Mouse (Mus musculus): ENCODE results near the gene Akap7. TPM values are rescaled to one million over a fixed set of nuclear protein-coding genes. Genes with fewer than 3 reads are reported as not detected.

Akap7 gene
- polyA plus RNA-seq, 1 experiment from 2014 or later: 45.6 TPM

GRCm38 (mm10) chr10:25232700-25233099 is 75.0 kb downstream of the Akap7 start:
- 35% methylated on average over 3 of the region's 3 CpGs for WGBS
- no peaks in the 10 kb centered on the region for H3K36me3 ChIP-seq

DNA sequence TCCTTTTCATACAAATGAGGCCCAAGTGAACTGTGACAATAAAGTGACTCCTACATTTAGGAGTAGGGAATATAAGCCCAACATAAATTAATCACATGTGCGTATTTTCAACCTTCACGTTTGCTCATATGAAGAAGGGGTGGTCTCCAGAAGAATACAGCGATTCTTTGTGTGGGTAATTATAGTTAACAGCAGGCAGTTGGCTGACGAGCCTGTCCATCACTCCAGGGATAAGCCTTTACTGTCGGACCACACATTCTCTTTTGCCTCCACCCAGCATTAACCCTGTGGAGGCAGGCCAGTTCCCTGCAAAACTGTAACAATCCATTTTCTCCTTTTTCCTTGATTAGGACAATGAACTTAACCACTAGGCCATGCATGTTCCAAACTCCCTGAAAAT is 76.3 kb downstream of the Akap7 start:
- Histone ChIP-seq H3K9ac (no peak overlapping the region), H3K36me3 (no peaks in the 10 kb centered on the region), H3K4me1 (replicated peaks) (no peaks in the 10 kb centered on the region), H3K4me2 (replicated peaks) (no peak overlapping the region), H3K27me3 (replicated peaks) (no peaks in the 10 kb centered on the region), H3K9me3 (no peaks in the 10 kb centered on the region), H3K4me3 (replicated peaks) (no peak overlapping the region), H3K27ac (no peak overlapping the region)
- WGBS: 53% methylated on average over 5 of the region's 5 CpGs
- ATAC-seq: no peak

More at GRCm38 (mm10) chr10:25232700-25233099, 75.0 kb downstream of the Akap7 start:
- H3K4me2 ChIP-seq (replicated peaks): no peak overlapping the region
- no peaks in the 10 kb centered on the region for H3K27me3 ChIP-seq (replicated peaks)
- ATAC-seq: no peak
- no peaks in the 10 kb centered on the region for H3K9me3 ChIP-seq
- H3K27ac ChIP-seq: no peak overlapping the region
- no peak overlapping the region for H3K9ac ChIP-seq
- no peak overlapping the region for H3K4me3 ChIP-seq (replicated peaks)
- no peaks in the 10 kb centered on the region for H3K4me1 ChIP-seq (replicated peaks)

DNA sequence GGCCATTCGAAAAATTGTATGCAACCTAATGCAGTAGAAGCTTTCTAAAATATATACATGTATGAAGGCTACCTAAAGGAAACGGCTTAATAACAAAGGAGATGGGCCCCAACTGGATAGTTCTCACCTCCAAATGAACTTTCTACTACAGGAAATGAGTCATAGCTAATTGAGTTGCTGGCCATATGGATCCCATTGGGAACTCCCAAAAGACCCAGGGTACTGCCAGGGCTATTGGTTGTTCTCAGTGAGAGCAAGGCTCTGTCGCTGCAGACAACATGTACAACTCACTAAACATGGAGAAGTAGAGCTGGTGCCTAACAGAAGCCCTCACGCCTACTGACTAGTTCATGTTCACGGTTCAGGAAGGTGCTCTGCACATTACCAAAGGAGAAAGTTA is 83.3 kb downstream of the Akap7 start:
- H3K9ac ChIP-seq: no peak overlapping the region
- H3K4me2 ChIP-seq (replicated peaks): no peak overlapping the region
- H3K36me3 ChIP-seq: no peaks in the 10 kb centered on the region
- H3K9me3 ChIP-seq: no peaks in the 10 kb centered on the region
- H3K27me3 ChIP-seq (replicated peaks): no peaks in the 10 kb centered on the region
- H3K27ac ChIP-seq: no peak overlapping the region
- peak; percentile 12; the same call in 1 of the 2 replicates for ATAC-seq
- H3K4me3 ChIP-seq (replicated peaks): no peak overlapping the region
- H3K4me1 ChIP-seq (replicated peaks): 0 out of 2 replicates have a peak, but pooled peaks cover 3% of the 10 kb centered on the region
- WGBS: 80% methylated on average over 5 of the region's 5 CpGs

DNA sequence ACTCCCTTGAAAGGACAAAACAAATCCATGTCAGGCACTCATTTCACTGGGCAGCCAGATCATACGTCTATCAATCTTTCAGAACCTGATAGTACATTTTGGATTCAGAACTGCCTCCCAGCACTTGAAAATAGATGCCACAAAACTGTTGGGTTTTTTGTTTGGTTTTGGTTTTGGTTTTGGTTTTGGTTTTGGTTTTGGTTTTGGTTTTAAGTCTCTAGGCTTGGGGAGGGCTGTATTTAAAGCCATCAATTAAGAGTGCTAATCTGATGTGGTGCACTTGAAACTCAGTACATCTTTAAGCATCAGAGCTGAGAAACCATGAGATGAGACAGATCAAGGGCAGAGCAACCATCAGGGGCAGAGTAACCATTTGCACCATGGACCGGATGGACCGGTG is 86.9 kb downstream of the Akap7 start:
- Histone ChIP-seq H3K9ac (no peak overlapping the region), H3K4me3 (replicated peaks) (no peak overlapping the region), H3K4me1 (replicated peaks) (0 out of 2 replicates have a peak, but pooled peaks cover 3% of the 10 kb centered on the region), H3K4me2 (replicated peaks) (no peak overlapping the region), H3K27ac (no peak overlapping the region), H3K36me3 (no peaks in the 10 kb centered on the region), H3K9me3 (no peaks in the 10 kb centered on the region), H3K27me3 (replicated peaks) (no peaks in the 10 kb centered on the region)
- no peak for ATAC-seq
- WGBS: 93% methylated on average over 3 of the region's 3 CpGs

GRCm38 (mm10) chr10:25219901-25220495 is 87.7 kb downstream of the Akap7 start:
- 0 out of 2 replicates have a peak, but pooled peaks cover 3% of the 10 kb centered on the region for H3K4me1 ChIP-seq (replicated peaks)
- H3K9me3 ChIP-seq: no peaks in the 10 kb centered on the region
- WGBS: 84% methylated on average over 15 of the region's 15 CpGs
- H3K9ac ChIP-seq: no peak overlapping the region
- H3K36me3 ChIP-seq: no peaks in the 10 kb centered on the region
- H3K27me3 ChIP-seq (replicated peaks): no peaks in the 10 kb centered on the region
- H3K4me3 ChIP-seq (replicated peaks): no peak overlapping the region
- no peak overlapping the region for H3K4me2 ChIP-seq (replicated peaks)
- no peak for ATAC-seq
- H3K27ac ChIP-seq: no peak overlapping the region

GRCm38 (mm10) chr10:25219220-25219628 is 88.4 kb downstream of the Akap7 start:
- Histone ChIP-seq H3K9ac (no peak overlapping the region), H3K36me3 (no peaks in the 10 kb centered on the region), H3K4me3 (replicated peaks) (no peak overlapping the region), H3K27me3 (replicated peaks) (no peaks in the 10 kb centered on the region), H3K4me1 (replicated peaks) (no peaks in the 10 kb centered on the region), H3K9me3 (no peaks in the 10 kb centered on the region), H3K4me2 (replicated peaks) (no peak overlapping the region), H3K27ac (no peak overlapping the region)
- ATAC-seq: peak; percentile 70; the same call in 1 of the 2 replicates
- 24% methylated on average over 7 of the region's 7 CpGs for WGBS

- H3K9ac ChIP-seq: no peak overlapping the region
- H3K4me1 ChIP-seq (replicated peaks): no peaks in the 10 kb centered on the region
- H3K36me3 ChIP-seq: no peaks in the 10 kb centered on the region
- WGBS: 73% methylated on average over 7 of the region's 7 CpGs
- no peak overlapping the region for H3K4me2 ChIP-seq (replicated peaks)
- no peak for ATAC-seq
- H3K27ac ChIP-seq: no peak overlapping the region
- H3K4me3 ChIP-seq (replicated peaks): no peak overlapping the region
- no peaks in the 10 kb centered on the region for H3K9me3 ChIP-seq
- no peaks in the 10 kb centered on the region for H3K27me3 ChIP-seq (replicated peaks)
These were observed 88.9 kb downstream of the Akap7 start for GRCm38 (mm10) chr10:25218746-25219145.

DNA sequence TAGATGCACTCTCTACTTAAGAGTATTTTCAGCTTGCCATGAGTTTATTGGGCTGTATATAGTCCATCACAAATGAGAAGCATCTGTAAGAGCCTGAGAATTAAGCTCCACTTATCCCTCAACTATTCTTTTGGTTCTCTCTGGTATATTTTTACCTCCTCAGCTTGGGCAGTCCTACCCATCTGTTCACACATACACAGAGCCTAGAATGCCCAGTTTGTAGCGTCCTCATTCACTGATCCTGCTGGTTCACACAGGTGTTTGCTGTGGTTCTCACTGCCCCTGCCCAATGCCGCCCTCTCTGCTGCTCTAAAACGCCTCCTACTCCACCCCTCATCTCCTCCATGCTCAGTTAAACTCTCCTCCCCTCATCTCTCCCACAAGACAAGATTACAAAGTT is 91.7 kb downstream of the Akap7 start:
- H3K4me3 ChIP-seq (replicated peaks): no peak overlapping the region
- H3K27me3 ChIP-seq (replicated peaks): no peaks in the 10 kb centered on the region
- no peaks in the 10 kb centered on the region for H3K36me3 ChIP-seq
- H3K27ac ChIP-seq: no peak overlapping the region
- H3K4me2 ChIP-seq (replicated peaks): no peak overlapping the region
- H3K4me1 ChIP-seq (replicated peaks): no peaks in the 10 kb centered on the region
- no peak for ATAC-seq
- H3K9ac ChIP-seq: no peak overlapping the region
- 85% methylated on average over 3 of the region's 3 CpGs for WGBS
- no peaks in the 10 kb centered on the region for H3K9me3 ChIP-seq

- no peak overlapping the region for H3K4me2 ChIP-seq (replicated peaks)
- no peaks in the 10 kb centered on the region for H3K27me3 ChIP-seq (replicated peaks)
- ATAC-seq: no peak
- H3K36me3 ChIP-seq: no peaks in the 10 kb centered on the region
- H3K27ac ChIP-seq: no peak overlapping the region
- 64% methylated on average over 4 of the region's 4 CpGs for whole genome bisulfite sequencing
- H3K4me1 ChIP-seq (replicated peaks): no peaks in the 10 kb centered on the region
- H3K9me3 ChIP-seq: no peaks in the 10 kb centered on the region
- H3K4me3 ChIP-seq (replicated peaks): no peak overlapping the region
- H3K9ac ChIP-seq: no peak overlapping the region
These were observed 94.0 kb downstream of the Akap7 start for GRCm38 (mm10) chr10:25213716-25214115.

GRCm38 (mm10) chr10:25208619-25209018 is 99.1 kb downstream of the Akap7 start:
- Histone ChIP-seq H3K9ac (no peak overlapping the region), H3K9me3 (no peaks in the 10 kb centered on the region), H3K4me1 (replicated peaks) (no peaks in the 10 kb centered on the region), H3K4me3 (replicated peaks) (no peak overlapping the region), H3K36me3 (no peaks in the 10 kb centered on the region), H3K4me2 (replicated peaks) (no peak overlapping the region), H3K27ac (no peak overlapping the region), H3K27me3 (replicated peaks) (no peaks in the 10 kb centered on the region)
- 65% methylated on average over 7 of the region's 7 CpGs for WGBS
- ATAC-seq: no peak

GRCm38 (mm10) chr10:25207866-25208265 is 99.8 kb downstream of the Akap7 start:
- H3K27ac ChIP-seq: no peak overlapping the region
- no peak overlapping the region for H3K4me2 ChIP-seq (replicated peaks)
- no peaks in the 10 kb centered on the region for H3K36me3 ChIP-seq
- H3K4me3 ChIP-seq (replicated peaks): no peak overlapping the region
- H3K27me3 ChIP-seq (replicated peaks): no peaks in the 10 kb centered on the region
- H3K4me1 ChIP-seq (replicated peaks): no peaks in the 10 kb centered on the region
- H3K9ac ChIP-seq: no peak overlapping the region
- WGBS: 53% methylated on average over 6 of the region's 6 CpGs
- ATAC-seq: peak; percentile 51; the same call in 1 of the 2 replicates
- no peaks in the 10 kb centered on the region for H3K9me3 ChIP-seq

DNA sequence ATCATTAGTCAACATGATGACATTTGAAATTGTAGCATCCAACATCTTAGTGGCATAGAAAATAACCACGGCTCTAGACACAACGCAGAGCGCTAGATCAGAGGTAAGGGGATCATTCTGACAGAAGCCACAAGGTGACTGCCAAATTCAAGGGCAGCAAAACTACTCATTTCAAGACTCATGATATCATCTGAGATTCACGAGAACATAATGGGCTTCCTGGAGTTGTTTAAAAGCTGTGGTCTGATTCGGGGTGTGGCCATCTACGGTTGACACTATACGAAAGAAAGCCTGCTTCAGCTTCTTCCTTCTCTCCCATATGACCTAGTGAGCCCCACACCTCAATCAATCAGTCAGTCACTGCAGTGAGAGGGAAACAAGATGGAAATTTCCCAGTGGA is 107.0 kb downstream of the Akap7 start:
- H3K4me1 ChIP-seq (replicated peaks): peaks cover 7% of the 10 kb centered on the region; the same call in 1 of the 2 replicates
- no peak overlapping the region for H3K27ac ChIP-seq
- no peaks in the 10 kb centered on the region for H3K27me3 ChIP-seq (replicated peaks)
- H3K4me3 ChIP-seq (replicated peaks): peak overlapping the region; percentile 51; the same call in 1 of the 2 replicates
- 65% methylated on average over 7 of the region's 7 CpGs for WGBS
- ATAC-seq: no peak
- H3K9me3 ChIP-seq: no peaks in the 10 kb centered on the region
- no peak overlapping the region for H3K9ac ChIP-seq
- H3K36me3 ChIP-seq: no peaks in the 10 kb centered on the region
- H3K4me2 ChIP-seq (replicated peaks): peak overlapping the region; percentile 78

All from intestine, embryonic 15.5 days (tissue).